Mouse (Mus musculus): ENCODE results near the gene Sbno2.

Gene Sbno2

DNA sequence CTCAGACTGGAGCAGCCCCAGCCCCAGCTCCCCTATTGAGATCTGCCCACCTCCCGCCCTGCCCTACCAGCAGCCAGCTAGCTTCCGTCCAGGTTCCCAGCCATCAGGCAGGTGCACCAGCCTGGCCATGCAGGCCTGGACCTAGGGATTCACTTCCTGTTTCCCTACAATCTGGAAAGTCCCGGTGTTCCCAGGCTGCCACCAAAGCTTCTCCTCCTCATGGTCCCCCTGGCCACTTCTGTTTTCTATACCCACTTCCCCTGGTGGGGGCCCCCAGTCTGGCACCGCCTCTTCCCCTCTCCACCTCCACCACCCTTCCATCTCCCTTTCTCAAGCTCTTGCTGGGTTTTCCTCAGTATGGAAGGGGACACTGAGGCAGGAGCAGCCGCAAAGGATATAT lies at the start of gene Sbno2:
Gene Sbno2, minus strand, starts transcription at position 112 of the 400 bp plus-strand sequence.
- DNase-seq (ENCODE audit: low read depth, low spot score) = no peak

DNA sequence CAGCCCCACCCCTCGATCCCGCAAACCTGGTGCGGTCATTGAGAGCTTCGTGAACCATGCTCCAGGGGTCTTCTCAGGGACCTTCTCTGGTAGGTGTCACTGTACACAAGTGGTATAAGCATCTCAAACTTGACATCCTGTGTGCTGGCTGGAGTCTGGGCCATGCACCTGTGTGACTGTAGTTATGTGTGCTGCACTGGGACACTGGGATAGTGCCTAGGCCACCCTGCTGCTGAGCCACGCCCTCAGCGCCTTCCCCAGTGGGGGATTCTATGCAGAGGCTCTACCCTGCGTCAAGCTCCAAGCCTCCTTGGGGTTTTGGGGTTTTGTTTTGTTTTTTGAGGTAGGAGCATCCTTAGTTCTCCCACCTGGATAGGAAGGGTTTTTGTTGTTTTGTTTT lies 49.0 kb upstream of the Sbno2 start:
- DNase-seq (ENCODE audit: low read depth, low spot score) = no peak

DNA sequence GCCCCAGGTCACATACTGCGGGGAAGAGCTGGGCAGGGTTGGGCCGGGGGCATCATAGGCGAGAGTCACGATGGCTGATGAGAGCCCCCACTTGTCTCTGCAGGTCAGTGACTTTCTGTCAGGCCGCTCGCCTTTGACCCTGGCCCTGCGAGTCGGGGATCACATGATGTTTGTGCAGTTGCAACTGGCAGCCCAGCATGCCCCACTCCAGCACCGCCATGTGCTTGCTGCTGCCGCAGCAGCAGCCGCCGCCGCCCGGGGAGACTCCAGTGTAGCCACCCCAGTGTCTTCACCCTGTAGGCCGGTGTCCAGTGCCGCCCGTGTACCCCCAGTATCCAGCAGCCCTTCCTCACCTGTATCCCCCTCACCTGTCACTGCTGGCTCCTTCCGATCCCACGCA lies 48.3 kb upstream of the Sbno2 start:
- no peak for DNase-seq (ENCODE audit: low read depth, low spot score)

DNA sequence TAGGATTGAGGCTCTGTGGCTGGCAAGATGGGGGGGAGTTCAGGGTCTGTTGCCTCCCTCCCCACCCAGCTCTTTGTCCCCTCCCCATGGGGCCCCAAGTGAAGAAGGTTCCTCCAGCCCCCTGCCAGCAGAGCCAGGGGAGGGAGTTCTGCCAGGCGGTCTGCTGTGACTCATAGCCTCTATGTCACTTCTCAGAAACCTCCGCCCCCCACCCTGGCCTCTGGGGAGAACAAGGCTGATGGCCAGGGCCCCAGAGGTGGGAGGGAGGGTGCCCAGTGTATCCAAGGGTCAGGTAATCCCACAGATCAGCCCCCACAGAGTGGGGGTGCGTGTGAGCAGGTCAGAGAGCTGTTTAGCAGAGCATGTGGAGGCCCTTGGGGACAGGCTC lies 47.5 kb upstream of the Sbno2 start:
- no peak for DNase-seq (ENCODE audit: low read depth, low spot score)

DNA sequence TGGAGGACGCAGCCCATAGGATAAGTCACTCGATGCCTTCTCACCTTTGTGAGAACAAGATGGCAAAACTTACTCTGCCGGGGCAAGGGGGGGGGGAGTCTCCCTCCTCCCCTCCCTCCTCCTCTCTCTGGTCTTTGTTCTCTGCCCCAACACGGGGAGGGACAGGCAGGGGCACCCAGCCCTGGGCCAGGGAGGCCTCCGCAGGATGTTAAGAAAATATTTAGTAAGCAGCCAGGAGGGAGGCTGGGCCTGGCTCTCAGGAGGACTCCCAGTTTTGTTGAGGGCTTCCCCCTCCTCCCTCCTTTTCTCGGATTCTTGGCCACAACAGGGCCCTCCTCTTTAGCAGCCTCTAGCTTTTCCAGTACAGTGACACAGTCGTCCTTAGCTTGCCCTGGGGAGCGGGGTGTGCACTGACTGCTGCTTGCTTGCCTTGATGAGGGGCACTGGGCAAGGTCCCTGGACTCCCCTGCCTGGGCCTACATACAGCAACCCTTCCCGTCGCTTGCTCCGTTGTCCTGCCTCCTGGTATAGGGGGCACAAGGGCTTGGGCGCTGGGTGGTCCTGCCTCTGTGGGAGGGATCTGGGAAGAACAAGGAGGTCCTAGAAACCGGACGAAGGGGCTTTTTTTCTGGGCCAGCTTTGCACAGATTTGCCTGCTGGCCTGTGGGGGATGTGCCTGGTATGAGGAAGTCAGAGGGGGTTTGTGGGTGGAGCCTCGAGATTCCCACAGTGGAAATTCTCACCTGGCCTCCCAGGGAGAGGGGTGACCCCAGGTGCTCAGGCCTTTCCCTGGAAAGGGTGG lies 46.9 kb upstream of the Sbno2 start:
- no peak for DNase-seq (ENCODE audit: low read depth, low spot score)

DNA sequence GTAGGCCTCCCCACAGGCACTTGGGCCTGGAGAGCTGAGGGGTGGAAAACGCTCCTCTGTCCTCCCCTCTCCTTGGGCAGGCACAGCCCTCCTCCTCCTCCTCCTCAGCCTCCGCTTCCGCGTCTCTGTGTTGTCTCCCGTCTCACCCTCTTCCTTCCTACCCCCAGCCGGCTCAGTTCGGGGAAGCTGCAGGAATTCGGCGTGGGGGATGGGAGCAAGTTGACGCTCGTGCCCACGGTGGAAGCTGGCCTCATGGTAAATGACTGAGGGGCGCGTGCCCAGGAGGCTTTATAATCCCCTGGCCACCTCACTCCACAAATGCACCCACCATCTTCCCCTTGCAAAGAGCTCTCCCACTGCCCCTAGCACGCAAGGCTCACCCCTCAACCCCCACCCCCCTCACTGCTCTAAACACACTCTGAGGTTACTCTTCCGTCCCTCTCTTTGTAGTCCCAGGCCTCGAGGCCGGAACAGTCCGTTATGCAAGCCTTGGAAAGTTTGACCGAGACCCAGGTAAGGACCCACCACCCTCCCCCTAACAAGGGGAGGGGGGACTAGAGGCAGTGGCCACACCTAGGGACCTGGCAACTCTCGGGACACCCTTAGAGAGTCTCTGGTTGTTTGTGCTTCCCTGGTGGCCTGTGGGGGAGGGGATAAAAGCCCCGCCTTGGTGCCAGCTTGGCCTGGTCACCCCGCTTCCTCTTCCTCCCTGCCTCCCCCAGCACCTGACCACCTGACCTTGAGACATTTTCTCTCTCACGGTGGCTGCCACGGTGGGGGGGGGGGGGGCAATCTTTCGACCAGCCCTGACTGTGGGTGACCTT lies 46.1 kb upstream of the Sbno2 start:
- no peak for DNase-seq (ENCODE audit: low read depth, low spot score)

DNA sequence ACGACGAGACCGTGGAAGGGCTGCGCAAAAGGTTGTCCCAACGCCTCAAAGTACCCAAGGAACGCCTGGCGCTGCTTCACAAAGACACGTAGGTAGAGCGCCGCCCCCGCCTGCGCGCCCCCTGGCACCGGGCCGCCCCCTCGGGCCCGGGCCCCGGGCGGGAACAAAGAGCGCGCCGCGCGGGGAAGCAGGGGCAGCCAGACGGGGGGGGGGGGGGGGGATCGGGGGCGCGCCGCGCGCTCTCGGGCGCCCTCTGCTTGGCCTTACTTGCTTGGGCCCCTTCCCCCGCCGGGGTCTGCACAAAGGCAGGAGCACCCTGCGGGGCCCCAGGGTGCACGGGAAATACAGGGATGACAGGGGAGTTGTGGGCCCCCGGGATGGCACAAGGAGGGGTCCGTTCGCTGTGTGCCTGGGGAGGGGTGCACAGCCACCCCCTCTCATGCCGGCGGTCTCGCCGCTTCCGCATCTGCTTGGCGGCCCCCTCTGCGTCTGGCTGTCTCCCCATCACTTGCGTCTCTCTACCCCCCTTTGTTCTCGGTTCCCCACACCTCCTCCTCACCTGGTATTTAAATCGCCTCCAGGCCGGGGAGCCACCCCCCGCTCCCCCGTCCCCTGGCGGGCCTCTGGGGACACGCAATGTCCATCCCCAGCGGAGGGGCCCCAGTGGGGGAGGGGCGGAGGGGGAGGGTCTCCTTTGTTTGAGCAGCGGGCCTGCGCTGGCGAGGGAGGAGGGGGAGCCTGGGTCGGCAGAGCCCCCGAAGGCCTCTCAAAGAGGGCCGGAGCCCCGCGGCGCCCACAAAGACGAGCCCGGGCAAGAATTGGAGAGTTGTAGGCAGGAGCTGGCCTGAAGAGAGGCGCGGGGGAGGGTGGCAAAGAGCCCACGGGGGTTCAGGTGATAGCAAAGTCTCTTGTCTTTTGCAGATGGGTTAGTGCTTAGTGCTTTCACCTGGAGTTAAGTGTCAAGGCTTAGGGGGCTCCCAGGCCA lies 45.1 kb upstream of the Sbno2 start:
- no peak for DNase-seq (ENCODE audit: low read depth, low spot score)

DNA sequence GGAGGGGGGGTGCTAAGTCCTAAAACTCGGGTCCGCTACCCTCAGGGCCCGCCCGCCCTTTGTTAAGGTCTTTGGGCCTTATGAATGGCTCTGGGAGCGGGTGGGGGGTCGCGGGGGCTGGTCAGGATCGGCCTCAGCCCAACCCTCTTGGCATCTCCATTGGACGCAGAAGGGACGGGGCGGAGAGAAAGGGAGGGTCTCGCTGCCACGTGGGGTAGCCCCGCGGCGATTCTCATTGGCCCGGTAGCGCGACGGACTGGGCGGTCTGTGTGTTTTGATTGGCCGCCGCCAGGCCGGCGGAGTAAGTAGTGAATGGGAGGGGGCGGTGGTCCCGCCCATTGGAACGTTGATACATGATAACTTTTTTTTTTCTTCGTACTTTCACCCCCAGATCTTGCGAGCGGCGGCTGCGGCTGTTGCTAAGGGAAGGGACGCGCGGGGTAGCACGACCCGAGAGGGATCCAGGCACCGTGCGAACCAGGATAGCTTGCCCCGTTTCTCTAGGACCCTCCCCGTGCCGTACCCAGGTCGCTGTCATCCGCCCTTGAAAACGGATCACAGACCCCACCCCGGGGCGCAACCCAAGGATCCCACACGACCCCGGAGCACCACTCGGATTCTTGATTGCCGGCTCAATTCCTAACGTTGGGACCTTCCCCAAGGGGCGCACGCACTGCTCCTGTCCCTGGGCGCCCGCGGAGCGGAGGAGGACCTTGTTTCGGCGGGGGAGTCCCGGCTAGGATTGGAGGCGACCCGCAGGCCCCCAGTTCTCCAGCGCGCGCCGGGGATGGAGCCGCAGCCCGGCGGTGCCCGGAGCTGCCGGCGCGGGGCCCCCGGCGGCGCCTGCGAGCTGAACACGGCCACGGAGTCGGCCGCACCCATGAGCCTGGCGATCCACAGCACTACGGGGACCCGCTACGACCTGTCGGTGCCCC lies 44.2 kb upstream of the Sbno2 start:
- DNase-seq (ENCODE audit: low read depth, low spot score) = peak; percentile 82

DNA sequence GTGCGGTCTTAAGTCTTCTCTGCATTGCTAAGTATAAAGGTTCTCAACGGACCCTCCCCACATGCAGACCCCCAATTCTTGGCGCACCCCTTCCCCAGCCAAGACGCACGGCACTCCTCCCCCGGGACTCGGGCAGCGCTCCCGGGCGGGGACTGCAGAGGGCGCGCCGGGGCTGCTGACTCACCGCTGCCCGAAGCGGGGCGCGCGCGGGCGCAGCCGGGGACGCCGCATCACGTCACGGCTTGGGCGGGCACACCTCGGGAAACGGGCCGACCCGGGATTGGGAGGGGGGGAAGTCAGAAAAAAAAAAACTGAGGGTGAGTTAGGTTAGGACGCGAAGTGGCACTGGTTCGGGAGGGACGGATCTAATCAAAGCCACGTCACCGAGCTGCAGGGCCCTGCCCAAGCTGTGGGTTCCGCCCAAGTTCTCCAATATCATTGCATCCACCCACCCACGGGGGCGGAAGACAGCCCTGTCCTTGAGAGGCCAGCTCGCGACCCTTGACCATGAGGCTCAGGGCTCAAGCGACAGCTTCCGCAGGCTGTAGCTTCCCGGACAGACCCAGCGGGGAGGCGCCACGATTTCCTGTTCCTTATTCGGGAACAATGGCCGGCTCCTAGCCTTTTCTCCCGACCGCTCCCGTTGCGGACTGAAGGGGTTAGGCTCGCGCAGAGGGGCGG lies 43.4 kb upstream of the Sbno2 start:
- DNase-seq (ENCODE audit: low read depth, low spot score) = peak; percentile 81

DNA sequence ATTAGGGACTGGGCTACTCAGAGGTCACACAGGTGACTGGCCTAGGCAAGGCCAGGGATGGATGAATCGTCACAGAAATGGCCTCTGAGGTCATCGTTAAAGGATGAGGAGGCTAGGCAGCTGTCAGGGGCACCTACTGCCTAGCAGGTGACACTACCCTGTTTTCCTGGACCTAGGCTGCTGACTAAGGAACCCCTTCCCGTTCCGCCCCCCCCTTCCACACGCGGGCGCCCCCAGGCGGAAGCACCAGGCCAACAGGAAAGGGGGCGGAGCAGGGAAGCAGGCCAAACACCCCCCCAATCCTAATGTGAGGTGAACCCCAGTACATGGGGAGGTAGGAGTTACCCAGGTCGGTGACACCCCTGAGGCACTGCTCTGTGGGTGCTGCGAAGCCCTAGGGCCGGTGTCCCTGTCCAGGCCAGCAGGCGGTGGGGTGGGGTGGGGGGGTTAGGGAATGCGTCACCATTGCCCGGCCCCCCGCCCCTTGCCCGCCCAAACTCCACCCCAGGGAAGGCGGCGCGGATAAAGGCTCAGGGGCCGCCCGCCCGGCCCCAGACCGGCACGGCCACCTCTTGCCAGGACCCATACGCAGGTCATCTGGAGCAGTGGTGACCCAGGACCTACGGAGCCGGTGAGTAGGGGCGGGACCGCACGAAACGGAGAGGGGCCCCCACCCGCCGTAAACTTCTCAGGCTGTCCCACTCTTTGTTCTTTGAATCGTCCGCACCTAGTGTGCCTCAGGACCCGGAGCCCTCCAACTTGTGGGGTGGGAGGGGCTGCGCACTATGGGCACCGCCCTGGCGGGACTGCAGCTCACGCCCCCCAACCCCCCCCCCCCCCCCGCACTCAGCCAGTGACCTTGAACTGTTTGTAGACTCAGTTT lies 42.6 kb upstream of the Sbno2 start, which contains the start of gene Midn:
Gene Midn, plus strand, starts transcription at position 554 of the 883 bp plus-strand sequence.
- DNase-seq (ENCODE audit: low read depth, low spot score) = no peak

DNA sequence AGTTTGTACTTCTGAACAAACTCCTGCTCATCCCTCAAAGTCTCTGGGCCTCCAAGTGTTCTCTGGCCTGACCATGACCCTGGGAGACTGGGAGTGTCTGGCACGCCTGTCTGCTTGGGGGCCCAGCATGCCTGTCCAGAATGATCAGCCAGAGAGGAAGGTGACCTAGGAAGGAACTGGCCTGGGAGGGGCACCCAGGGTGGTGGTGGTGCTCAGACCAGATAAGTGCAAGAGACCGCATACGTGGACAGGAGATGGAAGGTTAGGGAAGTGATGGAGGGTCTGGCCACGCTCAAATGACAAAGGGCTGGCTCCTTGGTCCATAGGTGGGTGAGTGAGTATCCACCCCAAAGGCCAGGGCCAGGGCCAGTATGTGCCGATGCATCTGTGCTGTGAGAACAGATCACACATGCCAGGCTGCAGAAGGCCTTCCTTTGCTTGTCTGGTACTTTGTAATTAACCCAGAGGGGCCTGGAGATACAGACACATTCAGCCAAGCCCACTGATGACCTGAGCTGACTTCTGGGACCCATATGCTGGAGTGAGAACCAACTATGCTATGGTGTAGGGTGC lies 41.9 kb upstream of the Sbno2 start:
- DNase-seq (ENCODE audit: low read depth, low spot score) = no peak

DNA sequence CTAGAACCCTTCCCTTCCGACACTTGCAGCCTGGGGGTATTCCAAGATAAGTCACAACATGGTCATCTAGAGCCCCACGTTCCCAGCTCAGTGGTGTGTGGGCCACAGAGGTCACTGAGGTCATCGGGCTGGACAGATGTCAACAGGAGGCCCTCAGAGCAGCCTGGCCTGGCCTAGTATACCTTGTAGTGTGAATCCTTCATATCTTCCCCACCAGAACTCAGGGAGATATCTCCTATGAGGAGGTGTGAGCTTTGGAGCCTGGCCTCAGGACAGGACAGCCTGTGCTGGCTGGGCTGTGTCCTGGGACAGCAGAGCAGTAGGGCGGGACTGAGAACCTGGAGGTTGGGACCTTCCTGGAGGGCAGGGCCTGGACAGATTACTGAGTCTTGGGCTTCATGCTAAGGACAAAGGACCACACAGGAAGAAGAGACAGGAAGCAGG lies 41.2 kb upstream of the Sbno2 start:
- DNase-seq (ENCODE audit: low read depth, low spot score) = no peak

DNA sequence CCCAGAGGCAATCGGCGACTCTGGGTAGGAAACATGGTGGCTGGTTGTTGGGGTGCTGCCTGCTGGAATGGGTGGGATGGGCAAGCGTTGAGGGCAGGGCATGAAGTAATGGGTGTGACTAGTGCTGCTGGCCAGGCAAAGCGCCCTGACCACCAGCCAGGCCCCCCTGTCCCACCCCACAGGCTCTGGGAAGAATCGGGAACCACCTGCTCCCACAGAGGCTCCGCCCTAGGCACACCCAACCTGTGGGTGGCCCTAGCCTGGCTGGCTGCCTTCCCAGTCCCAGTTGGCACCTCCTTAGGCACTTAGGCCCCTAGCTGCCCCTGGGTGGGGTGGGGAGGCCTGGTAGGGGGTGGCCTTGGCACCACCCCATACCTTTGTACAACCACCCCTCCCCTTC lies 40.5 kb upstream of the Sbno2 start:
- DNase-seq (ENCODE audit: low read depth, low spot score) = no peak

DNA sequence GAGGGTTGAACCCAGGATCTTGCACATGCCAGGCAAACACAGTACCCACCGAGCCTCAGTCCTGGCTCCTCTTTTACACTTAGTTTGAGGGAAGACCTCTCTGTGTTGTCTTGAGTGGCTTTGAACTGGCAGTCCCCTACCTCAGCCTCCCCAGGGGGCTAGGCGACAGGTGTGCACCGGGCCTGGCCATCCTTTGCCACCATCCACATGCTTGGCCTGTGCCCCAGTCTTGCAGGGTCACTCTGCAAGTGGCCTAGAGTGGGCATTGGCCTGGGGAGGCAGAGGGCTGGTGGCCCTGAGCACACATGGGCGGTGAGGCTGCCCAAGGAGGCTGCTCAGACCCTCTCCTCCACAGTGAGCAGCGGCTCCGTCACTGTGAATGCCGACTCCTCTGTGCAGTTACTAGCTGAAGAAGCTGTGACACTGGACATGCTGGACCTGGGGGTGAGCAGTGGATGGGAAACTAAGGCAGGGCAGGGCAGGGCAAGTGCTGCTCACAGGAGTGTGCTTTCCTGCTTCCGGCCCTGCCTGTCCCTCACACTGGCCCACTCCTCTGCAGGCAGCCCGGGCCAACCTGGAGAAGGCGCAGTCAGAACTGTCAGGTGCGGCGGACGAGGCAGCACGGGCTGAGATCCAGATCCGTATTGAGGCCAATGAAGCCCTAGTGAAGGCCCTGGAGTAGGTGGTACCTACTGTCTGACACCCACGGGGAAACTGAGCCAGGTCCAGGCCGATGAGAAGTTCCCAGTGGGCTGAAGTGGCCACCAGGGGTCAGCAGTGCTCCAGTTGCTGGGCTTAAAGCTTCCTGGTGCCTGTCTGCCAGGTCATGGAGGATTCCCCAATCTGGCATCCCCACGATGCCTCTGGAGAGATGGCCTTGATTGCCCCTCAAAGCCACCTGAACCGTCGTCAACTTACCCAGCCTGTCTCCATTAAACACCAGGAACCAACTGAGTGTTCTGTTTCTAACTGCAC lies 39.8 kb upstream of the Sbno2 start:
- no peak for DNase-seq (ENCODE audit: low read depth, low spot score)

DNA sequence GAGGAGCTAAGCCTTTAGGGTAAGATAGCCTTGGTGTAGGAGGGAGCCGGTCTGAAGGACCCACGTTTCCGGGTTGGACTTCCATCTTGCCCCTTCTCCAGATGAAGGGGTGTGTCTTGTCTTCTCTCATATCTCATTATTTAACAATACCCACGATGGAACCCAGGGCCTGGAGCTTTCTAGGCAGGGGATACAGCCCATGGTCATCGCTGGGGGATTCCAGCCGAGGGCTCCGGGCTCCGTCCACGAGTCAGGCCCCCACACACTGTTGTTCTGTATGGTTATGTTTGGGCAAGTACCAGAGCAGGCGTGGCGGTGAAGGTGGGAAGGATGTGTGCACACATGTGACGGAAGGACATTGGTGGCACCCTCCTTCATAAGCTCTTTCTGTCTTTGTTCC lies 38.8 kb upstream of the Sbno2 start:
- no peak for DNase-seq (ENCODE audit: low read depth, low spot score)

DNA sequence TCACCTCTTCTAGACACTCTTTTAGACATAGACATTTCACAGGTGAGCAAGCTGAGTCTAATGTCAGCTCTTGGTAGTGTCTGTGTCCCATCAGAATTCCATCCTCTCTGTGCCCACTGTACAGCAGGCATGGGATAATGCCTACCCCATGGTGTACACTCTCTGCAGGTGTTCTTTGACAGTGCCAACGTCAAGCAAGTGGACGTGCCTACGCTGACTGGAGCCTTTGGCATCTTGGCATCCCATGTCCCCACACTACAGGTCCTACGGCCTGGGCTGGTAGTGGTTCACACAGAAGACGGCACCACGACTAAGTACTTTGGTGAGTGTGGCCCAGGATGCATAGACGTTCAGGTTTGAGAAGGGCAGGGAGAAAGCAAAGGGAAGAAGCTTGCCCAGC lies 38.3 kb upstream of the Sbno2 start:
- no peak for DNase-seq (ENCODE audit: low read depth, low spot score)

DNA sequence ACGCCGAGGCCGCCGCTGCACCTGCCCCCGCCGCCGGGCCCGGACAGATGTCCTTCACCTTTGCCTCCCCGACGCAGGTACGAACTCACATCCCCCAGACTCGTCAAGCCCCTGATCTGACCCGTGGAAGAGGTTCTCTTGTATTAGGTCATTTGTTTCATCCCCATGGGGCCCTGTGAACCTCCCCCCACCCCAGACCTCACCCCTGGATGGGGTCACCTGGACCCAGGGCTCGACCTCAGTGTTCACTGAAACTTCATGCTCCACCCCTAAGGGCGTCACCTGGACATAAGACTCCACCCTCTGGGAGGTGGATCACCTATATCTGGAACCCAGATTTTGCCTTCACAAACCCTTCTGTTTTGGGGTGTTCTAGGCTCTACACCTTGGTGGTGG lies 37.2 kb upstream of the Sbno2 start:
- DNase-seq (ENCODE audit: low read depth, low spot score) = no peak

All from retina, adult 2 months (tissue).